Mouse (Mus musculus) urinary bladder, postnatal 4 days (tissue): ENCODE data around the gene Letmd1.
A peak's percentile ranks its signal among the peaks of the same experiment; 100 is the strongest.
"Not testable (repeated sequence)": the region's sequence is repeated elsewhere in the genome, so short reads cannot be mapped to it uniquely, and the experiment has no call there.

Experiments
- DNase-seq, 2 experiments: peaks; one replicate each; pipeline ENCODE4 v3.0.0; 2021 to 2022; ENCODE audit warnings: low spot score in 2 of 2

Gene Letmd1

GRCm38 (mm10) chr15:100451245-100451644, 17.6 kb upstream of the Letmd1 start:
- no peak for DNase-seq

DNA sequence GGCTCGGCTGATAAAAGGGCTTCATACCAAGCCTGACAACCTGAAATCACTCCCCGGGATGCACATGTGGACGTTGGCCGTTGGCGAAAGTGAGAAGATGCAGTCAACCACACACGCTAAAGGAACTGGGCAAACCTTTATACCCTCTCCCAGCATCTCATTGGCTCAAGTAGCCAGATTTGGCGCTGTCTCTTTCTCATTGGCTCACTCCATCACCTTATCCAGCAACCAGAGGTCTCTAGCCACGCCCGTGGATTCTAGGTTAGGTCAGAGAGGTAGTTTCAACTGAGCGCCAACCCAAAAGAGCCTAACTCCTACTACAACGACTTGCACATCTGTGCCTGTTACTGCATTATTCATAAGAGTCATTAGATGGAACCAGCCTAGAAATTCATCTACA, 16.3 kb upstream of the Letmd1 start:
- no peak for DNase-seq

DNA sequence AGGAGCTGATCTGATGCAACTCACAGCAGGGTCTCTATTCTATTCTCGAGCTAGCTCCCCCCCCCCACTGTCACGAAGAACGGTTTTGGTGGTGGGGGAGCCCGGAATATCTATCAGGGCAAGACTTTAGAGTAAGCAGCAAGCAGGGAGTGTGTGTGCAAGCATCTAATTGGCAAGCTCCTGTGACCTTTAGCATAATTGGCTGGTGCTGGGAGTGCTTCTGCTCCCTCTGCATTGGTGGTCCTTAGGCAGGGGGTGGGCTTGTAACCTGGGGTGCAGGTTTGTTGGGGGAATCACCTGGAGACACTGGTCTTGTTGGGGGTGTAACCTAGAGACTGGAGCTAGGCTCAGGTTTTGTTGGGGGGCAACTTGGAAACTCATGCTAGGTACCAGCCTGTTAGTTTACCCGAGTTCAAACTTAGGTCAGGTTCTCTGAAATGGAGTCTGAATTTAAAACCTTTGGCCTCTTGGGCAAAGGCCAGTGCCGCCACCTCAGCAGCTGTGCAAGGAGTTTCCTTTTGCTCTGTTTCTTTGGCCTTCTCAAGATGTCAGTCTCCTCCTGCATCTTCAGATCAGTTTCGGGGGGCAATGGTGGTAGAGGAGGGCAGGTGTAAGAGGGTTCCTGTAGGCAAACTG, 12.3 kb upstream of the Letmd1 start:
- DNase-seq: no peak

- peak; percentile 51 to 73 for DNase-seq
These were observed 11.5 kb upstream of the Letmd1 start for GRCm38 (mm10) chr15:100457340-100457739.

DNA sequence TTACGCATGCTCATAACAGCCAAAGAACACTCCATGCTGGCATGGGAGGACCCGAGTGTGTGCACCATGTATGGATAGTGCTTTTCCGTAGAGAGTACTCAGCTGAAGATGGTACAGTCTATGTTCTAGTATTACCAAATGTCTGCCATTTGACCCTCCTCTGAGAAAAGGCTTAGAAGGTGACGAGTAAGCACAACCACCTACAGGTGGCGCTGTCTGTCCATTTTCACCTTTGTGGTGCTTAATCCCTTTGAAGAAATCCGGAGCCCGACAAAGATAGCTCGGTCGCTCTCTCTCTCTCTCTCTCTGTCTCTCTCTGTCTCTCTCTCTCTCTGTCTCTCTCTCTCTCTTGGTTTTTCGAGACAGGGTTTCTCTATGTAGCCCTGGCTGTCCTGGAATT, 10.8 kb upstream of the Letmd1 start:
- no peak for DNase-seq

- DNase-seq: no peak
These were observed 7.9 kb upstream of the Letmd1 start for GRCm38 (mm10) chr15:100460942-100461341.

GRCm38 (mm10) chr15:100461646-100462045, 7.2 kb upstream of the Letmd1 start:
- no peak for DNase-seq

DNA sequence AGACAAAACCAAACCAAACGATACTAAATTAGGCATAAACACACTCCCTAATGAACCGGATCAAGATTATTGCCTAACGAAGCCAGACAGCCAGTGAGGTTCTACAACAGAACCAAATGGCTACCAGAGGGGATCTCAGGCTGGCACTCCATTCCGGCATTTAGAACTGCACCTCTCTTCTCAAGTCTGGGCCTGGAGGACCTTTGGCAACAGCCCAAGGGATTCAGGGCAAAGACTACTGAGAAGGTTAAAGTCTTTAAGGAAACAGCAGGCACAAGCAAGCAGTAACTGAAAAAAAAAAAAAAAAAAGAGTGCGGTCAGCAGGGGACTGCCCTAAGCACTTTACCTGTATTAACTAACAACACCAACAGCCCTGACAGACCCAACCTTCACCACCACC, 6.7 kb upstream of the Letmd1 start:
- DNase-seq: no peak

GRCm38 (mm10) chr15:100463712-100464111, 5.1 kb upstream of the Letmd1 start:
- DNase-seq: peak; percentile 34 to 74

- no peak for DNase-seq
These were observed 3.4 kb upstream of the Letmd1 start for GRCm38 (mm10) chr15:100465432-100465831.

DNA sequence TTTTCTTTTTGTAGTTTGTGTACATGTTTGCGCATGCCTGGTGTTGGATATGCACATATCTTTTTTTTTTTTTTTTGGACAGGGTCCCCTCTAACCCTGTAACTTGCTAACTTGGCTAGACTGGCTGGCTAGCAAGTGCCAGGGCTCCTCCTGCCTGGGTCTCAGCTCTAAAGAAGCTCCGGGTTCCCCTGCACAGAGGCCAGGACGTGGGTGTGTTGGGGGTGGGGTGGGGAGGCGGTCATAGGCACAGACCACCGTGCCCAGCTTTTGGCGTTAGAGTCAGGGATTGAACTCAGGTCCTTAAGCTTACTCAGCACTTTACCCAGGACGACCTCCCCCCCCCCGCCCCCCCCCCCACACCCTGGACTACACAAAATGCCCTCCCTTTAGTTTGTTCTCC, 1.1 kb upstream of the Letmd1 start:
- DNase-seq: no peak

DNA sequence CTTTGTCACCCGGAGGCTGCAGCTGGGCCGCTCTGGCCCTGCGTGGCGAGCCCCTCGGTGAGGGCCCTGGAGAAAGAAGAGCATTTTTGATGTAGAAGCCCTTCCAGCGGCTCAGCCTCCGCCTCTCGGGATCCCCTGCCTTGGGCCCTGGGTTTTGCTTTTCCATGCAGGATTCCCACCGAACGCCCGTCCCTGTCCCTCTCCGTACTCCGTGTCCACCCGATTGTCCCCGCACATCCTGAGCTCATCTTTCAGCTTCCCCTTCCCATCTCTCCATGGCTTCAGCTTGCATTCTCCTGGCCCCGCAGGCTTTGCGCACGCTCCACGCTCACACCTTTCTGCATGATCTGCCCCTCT, 344 bp downstream of the Letmd1 start:
- DNase-seq: no peak

GRCm38 (mm10) chr15:100470037-100470436, 1.2 kb downstream of the Letmd1 start:
- no peak for DNase-seq

DNA sequence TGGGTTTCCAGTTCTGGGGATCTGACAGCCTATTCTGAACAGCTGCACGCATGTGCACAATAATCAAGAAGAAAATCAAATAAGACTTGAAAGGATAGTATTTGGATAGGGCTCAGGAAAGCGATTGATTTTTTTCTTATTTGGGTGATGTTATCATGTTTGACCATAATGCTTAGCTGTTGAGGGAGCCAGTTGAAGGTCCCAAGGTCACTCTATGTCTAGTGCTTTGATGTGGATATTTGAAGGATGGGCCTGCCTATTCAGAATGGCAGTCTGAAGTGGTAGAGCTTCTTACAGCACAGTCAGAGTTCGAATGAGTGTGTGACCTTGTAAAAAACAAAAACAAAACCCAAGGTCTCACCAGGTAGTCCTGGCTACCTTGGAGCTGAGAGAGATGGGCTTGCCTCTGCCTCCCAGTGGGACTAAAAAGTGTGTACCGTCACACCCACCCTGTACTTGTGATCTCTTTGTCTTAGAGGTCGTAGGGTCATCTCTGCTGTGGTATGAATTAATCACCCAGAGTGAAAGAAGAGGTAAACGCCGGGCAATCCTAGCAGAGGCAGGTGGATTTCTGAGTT, 5.2 kb downstream of the Letmd1 start:
- no peak for DNase-seq

DNA sequence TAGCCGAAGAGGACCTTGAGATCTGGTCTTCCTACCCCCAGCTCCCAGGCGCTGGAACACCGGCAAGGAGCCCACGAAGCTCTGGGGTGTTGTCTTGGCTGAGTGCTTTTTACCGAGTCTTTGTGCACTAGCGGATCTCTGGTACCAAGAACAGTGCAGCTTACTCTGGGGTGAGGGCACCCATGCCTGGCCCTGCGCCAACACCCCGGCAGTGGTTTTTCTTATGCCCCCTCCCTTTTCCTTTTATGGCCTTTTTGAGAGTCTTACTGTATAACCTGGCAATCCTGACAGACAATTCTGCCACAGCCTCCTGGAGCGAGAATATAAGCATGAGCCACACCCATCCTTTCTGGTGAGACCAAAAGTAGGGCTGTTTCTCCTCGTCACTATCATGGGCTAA, 9.5 kb downstream of the Letmd1 start:
- DNase-seq: no peak

GRCm38 (mm10) chr15:100478925-100479324, 10.1 kb downstream of the Letmd1 start:
- DNase-seq: no peak

- DNase-seq: no peak
These were observed 16.8 kb downstream of the Letmd1 start for GRCm38 (mm10) chr15:100485576-100485975.

GRCm38 (mm10) chr15:100486450-100486849, 17.6 kb downstream of the Letmd1 start:
- no peak for DNase-seq

GRCm38 (mm10) chr15:100487050-100487449, 18.2 kb downstream of the Letmd1 start:
- DNase-seq: no peak

DNA sequence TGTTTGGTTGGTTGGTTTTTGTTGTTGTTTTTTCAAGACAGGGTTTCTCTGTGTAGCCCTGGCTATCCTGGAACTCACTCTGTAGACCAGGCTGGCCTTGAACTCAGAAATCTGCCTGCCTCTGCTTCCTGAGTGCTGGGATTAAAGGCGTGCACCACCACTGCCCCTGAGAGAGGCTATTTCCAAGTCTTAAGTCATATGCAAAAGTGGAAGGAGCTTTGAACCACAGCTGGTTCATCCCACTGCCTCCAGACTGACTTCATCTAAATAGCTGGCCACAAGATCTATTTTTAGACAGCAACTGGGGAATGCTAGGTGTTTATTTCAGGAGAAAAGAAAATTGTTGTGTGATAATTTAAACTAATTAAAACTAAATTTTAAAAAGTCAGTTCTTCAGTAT, 19.5 kb downstream of the Letmd1 start:
- not testable (repeated sequence) for DNase-seq

DNA sequence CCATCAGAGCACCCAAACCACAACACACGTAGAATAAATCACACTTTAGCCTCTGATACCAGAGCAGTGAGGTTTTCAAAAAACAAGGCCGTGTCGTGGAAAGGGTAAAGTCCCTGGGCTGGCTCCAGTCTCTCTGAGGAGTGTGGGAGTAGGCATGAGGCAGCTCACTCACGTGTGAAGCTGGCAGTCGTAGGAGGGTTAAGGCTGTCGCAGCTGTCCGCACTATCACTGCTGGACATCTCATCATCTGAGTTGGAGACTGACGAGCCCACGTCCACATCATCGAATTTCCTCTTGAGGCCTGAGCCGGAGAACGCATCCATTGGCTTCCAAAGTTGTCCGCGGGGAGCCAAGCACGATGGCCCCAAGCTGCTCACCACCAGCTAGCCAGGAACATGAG, 20.4 kb downstream of the Letmd1 start:
- DNase-seq: no peak

DNA sequence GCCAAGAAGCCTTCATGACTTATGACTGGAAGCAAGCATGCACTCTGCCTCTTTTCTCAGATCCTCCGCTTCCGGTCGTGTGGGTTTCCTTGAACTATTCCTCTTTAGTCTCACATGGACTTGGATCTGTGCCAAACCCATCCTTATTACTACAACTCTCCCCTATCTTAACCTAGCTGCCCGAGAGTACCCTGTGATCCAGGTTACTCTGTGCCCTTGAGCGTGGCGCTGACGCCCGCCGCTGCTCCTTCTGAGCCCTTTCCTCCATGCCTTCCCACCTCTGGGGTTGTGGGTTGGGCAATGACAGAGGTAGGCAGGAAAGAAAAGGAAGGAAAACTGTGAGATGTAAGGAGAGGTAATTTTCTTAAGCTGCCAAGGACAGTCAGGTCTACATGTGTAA, 23.1 kb downstream of the Letmd1 start:
- DNase-seq: no peak

- DNase-seq: peak in 1 of 2 experiments; percentile 68
These were observed 25.8 kb downstream of the Letmd1 start for GRCm38 (mm10) chr15:100494647-100495046.

- peak; percentile 91 to 95 for DNase-seq
These were observed 26.3 kb downstream of the Letmd1 start, which contains the start of gene Csrnp2 for GRCm38 (mm10) chr15:100495102-100495501. Csrnp2 (minus strand) TSS chr15:100495488.
